Mouse (Mus musculus) liver, adult (tissue): ENCODE measurements around the gene Slc1a3.

Experiments used
- GATA4 ChIP-seq: IDR thresholded peaks from 2 replicates; pipeline ENCODE4 v1.6.1; 2014; ENCODE audit warnings: mild to moderate bottlenecking, low read length; ENCODE audit not compliant: insufficient replicate concordance

Slc1a3 gene

DNA sequence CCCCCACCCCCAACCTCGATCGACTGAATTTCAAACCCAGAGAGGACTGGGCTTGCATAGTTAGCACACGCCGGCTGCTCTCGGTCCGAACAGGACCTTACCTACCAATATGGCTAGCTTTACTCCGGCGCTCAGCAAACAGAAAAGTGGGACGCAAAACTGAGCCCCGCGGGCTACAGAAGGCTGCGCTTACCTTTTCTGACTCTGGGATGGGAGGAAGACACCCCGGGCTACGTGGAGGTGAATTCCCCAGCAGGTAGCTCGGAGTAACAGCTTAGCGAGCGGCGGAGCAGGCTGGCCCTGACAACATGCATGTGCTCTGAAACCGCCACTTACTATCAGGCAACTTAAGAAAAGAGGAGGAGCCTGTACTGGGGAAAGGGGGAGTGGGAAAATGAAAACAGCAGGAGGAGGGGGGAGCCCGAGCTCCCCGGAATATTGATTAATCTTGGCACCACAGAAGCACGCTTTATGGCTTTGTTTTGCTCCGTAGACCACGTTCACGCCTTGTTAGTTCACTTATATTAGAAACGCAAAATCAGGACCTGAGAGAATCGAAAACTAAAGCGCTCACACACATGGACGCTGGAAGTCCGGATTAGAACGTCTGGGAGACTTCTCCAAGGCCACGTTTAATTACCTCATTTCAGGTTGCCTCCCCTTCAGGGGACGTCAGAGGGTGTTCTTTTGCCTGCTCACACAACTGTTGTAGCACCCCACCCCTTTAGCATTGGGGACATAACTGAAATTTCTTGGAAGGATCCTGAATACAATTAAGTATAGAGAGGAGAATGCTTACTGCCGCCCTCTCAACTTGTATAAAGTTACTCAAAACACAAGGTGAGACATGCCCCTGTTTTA, at the start of gene Slc1a3:
Gene Slc1a3 (minus strand): TSS at position 619 of the 861 bp plus-strand sequence.
- no peak for TF ChIP-seq GATA4

GRCm38 (mm10) chr15:8759026-8759425, 48.5 kb upstream of the Slc1a3 start:
- TF ChIP-seq GATA4 = no peak

GRCm38 (mm10) chr15:8756441-8756840, 45.9 kb upstream of the Slc1a3 start:
- TF ChIP-seq GATA4 = no peak

DNA sequence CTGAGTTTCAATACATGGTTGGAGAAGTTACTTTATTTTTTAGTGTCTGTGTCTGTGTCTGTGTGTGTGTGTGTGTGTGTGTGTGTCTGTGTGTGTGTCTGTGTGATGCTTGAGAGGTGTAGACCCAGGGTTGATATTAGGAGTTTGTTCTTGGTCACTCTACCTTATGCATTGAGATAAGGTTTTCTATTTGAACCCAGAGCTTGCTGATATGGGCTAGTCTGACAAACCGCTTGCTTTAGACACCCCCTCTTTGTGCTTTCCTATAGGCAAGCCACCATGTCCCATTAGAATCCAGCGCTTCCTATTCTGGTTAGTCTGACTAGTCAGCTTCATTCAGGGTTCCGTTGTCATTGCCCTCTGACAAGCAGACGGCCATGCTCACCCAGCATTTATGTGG, 39.2 kb upstream of the Slc1a3 start:
- TF ChIP-seq GATA4 = no peak

DNA sequence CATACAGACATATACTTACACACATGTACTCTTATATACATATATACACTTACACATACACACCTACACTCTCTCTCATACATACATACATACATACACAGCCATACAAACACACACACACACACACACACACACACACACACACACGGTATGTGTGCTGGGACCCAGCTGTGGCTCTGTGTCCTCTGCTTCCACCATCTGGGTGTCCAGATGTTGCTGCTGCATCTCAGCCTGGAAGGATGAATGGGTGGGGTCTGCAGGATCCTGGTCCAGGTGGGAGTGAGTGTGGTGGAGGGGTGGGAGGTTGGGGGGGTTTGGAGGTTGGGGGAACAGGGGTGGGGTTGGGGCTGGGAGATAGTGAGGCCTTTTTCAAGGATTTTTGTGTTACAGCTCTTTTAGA, 38.2 kb upstream of the Slc1a3 start:
- TF ChIP-seq GATA4 = no peak

DNA sequence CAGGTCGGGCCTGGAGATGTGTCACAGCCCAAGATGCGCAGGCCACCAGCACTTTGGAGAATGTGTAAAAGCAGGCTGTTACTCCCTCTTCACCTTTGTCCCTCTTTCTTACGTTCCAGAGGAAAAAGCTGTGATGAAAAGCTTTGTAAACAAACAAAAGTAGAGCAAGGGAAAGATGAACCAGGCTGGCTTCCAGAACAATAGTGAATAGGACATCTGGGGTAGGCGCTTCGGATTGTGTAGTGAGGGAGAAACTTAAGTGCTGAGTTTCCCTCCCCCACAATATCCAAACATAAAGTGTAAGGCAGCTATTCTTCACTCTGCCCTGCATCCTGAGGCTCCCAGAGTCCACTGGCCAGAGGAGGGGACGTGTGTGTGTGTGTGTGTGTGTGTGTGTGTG, 31.0 kb upstream of the Slc1a3 start:
- TF ChIP-seq GATA4 = no peak

GRCm38 (mm10) chr15:8740724-8741123, 30.2 kb upstream of the Slc1a3 start:
- TF ChIP-seq GATA4 = no peak

GRCm38 (mm10) chr15:8738156-8738555, 27.6 kb upstream of the Slc1a3 start:
- TF ChIP-seq GATA4 = no peak

GRCm38 (mm10) chr15:8734363-8734739, 23.8 kb upstream of the Slc1a3 start:
- TF ChIP-seq GATA4 = no peak

DNA sequence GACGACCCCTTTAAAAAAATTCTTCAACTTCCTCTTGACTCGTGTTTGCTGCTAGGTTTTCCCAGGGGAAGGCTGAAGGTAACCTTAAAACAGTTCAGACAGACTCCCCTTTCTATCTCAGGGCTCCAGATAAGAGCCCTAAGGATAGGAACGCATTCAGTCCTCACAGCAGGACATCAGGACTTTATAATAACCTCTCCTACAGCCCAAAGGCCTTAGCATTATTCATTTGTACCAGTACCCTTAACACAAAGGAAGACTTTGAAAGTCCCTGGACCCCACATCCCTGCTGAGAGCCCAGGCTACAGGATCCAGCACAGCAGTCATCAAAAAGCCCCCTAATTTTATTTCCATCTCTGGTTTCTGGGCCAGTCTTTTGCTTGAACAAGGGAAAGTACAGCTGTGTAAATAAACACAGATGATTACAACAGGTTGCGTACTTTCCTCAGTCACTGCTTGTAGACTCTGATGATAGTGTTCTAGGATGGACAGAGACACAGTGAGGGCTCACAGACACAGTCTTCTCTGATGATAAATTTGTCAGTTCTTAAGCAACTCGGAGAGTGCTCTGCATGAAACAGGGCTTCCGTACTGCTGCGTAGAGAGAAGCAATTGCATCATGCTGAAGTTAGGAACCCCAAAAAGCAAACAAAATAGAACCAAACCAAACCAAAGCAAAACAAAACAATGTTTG, 23.3 kb upstream of the Slc1a3 start:
- no peak for TF ChIP-seq GATA4

DNA sequence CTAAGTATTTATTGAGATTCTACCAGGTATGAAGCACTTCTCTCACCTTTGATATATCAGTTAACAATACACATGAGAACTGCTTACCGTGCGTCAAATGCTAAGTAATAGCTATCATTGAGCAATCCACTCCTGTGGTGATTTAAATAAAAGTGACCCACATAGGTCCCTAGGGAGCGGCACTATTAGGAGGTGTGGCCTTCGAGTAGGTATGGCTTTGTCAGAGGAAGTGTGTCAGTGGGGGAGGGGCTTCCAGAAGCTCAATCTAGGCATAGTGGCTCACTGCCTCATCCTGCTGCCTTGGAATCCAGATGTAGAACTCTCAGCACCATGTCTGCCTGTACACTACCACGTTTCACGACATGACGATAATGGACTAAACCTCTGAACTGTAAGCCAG, 18.3 kb upstream of the Slc1a3 start:
- no peak for TF ChIP-seq GATA4

- no peak for TF ChIP-seq GATA4
Measured at GRCm38 (mm10) chr15:8722386-8723100, 12.0 kb upstream of the Slc1a3 start.

DNA sequence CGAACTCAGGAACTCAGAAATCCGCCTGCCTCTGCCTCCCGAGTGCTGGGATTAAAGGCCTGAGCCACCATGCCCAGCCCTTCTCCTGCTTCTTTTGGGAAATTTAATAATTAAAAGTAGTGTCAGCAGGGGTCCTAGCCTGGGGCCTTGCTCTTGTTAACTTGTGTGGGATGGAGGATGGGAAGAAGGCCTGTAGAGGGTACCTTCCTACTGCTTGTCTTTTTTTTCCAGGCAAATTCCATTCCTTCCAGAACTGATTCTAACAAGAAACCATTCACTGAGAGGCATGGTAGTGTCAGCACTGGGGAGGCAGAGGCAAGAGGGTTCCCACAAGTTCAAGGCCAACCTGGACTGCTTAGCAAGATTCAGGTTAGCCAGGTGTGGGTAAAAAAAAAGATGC, 11.2 kb upstream of the Slc1a3 start:
- no peak for TF ChIP-seq GATA4

GRCm38 (mm10) chr15:8721005-8721404, 10.4 kb upstream of the Slc1a3 start:
- TF ChIP-seq GATA4 = no peak

- TF ChIP-seq GATA4 = no peak
Measured at GRCm38 (mm10) chr15:8718496-8718895, 7.9 kb upstream of the Slc1a3 start.
